Mouse (Mus musculus): ENCODE data around the gene Fga. TPM values are rescaled to one million over a fixed set of nuclear protein-coding genes. Genes with fewer than 3 reads are reported as not detected.

Gene Fga
- polyA plus RNA-seq, 1 experiment from 2014 or later: 0.09 TPM

- WGBS: 27% methylated on average over 8 of the region's 8 CpGs
- no peaks in the 10 kb centered on the region for H3K36me3 ChIP-seq (ENCODE audit: control insufficient read depth, insufficient read depth, low read length)
- no peak overlapping the region for H3K4me3 ChIP-seq (replicated peaks; ENCODE audit: low read depth, low read length)
- ATAC-seq (ENCODE audit: low FRiP score, low TSS enrichment): peak; percentile 87
- H3K9ac ChIP-seq (replicated peaks; ENCODE audit: low read length): no peak overlapping the region
- H3K4me1 ChIP-seq (ENCODE audit: control insufficient read depth, insufficient read depth, low read length): no peaks in the 10 kb centered on the region
- no peak overlapping the region for H3K27ac ChIP-seq (replicated peaks; ENCODE audit: low read depth, low read length)
- H3K27me3 ChIP-seq (ENCODE audit: control insufficient read depth, insufficient read depth, low read length): peaks cover 3% of the 10 kb centered on the region; the same call in 1 of the 2 replicates
- no peak overlapping the region for H3K4me2 ChIP-seq (ENCODE audit: low read length)
- DNase-seq: peak; percentile 95
- no peaks in the 10 kb centered on the region for H3K9me3 ChIP-seq (ENCODE audit: control insufficient read depth, low read length)
Measured at GRCm38 (mm10) chr3:82998772-82999463, 27.0 kb upstream of the Fga start.

GRCm38 (mm10) chr3:82999995-83000394 lies 25.9 kb upstream of the Fga start:
- no peak overlapping the region for H3K4me3 ChIP-seq (replicated peaks; ENCODE audit: low read depth, low read length)
- WGBS: 91% methylated on average over 9 of the region's 9 CpGs
- H3K27ac ChIP-seq (replicated peaks; ENCODE audit: low read depth, low read length): no peak overlapping the region
- ATAC-seq (ENCODE audit: low FRiP score, low TSS enrichment) (no peak), DNase-seq (no peak)
- no peaks in the 10 kb centered on the region for H3K4me1 ChIP-seq (ENCODE audit: control insufficient read depth, insufficient read depth, low read length)
- no peaks in the 10 kb centered on the region for H3K9me3 ChIP-seq (ENCODE audit: control insufficient read depth, low read length)
- peaks cover 3% of the 10 kb centered on the region; the same call in 1 of the 2 replicates for H3K27me3 ChIP-seq (ENCODE audit: control insufficient read depth, insufficient read depth, low read length)
- H3K9ac ChIP-seq (replicated peaks; ENCODE audit: low read length): no peak overlapping the region
- H3K4me2 ChIP-seq (ENCODE audit: low read length): no peak overlapping the region
- H3K36me3 ChIP-seq (ENCODE audit: control insufficient read depth, insufficient read depth, low read length): no peaks in the 10 kb centered on the region

- no peak overlapping the region for H3K4me2 ChIP-seq (ENCODE audit: low read length)
- no peak overlapping the region for H3K4me3 ChIP-seq (replicated peaks; ENCODE audit: low read depth, low read length)
- H3K27me3 ChIP-seq (ENCODE audit: control insufficient read depth, insufficient read depth, low read length): no peaks in the 10 kb centered on the region
- H3K4me1 ChIP-seq (ENCODE audit: control insufficient read depth, insufficient read depth, low read length): no peaks in the 10 kb centered on the region
- H3K36me3 ChIP-seq (ENCODE audit: control insufficient read depth, insufficient read depth, low read length): no peaks in the 10 kb centered on the region
- no peaks in the 10 kb centered on the region for H3K9me3 ChIP-seq (ENCODE audit: control insufficient read depth, low read length)
- DNase-seq (peak; percentile 68), ATAC-seq (ENCODE audit: low FRiP score, low TSS enrichment) (no peak)
- no peak overlapping the region for H3K27ac ChIP-seq (replicated peaks; ENCODE audit: low read depth, low read length)
- no peak overlapping the region for H3K9ac ChIP-seq (replicated peaks; ENCODE audit: low read length)
- WGBS: 0% methylated on average over 2 of the region's 2 CpGs
Measured at GRCm38 (mm10) chr3:83002191-83002590, 23.7 kb upstream of the Fga start.

GRCm38 (mm10) chr3:83003068-83003467 lies 22.8 kb upstream of the Fga start:
- H3K36me3 ChIP-seq (ENCODE audit: control insufficient read depth, insufficient read depth, low read length): no peaks in the 10 kb centered on the region
- DNase-seq: no peak
- ATAC-seq (ENCODE audit: low FRiP score, low TSS enrichment): no peak
- no peak overlapping the region for H3K4me2 ChIP-seq (ENCODE audit: low read length)
- no peaks in the 10 kb centered on the region for H3K9me3 ChIP-seq (ENCODE audit: control insufficient read depth, low read length)
- H3K9ac ChIP-seq (replicated peaks; ENCODE audit: low read length): no peak overlapping the region
- H3K4me1 ChIP-seq (ENCODE audit: control insufficient read depth, insufficient read depth, low read length): no peaks in the 10 kb centered on the region
- no peak overlapping the region for H3K27ac ChIP-seq (replicated peaks; ENCODE audit: low read depth, low read length)
- H3K27me3 ChIP-seq (ENCODE audit: control insufficient read depth, insufficient read depth, low read length): no peaks in the 10 kb centered on the region
- no peak overlapping the region for H3K4me3 ChIP-seq (replicated peaks; ENCODE audit: low read depth, low read length)
- 94% methylated on average over 8 of the region's 8 CpGs for WGBS

GRCm38 (mm10) chr3:83004801-83005200 lies 21.1 kb upstream of the Fga start:
- DNase-seq (no peak), ATAC-seq (ENCODE audit: low FRiP score, low TSS enrichment) (no peak)
- H3K9ac ChIP-seq (replicated peaks; ENCODE audit: low read length): no peak overlapping the region

GRCm38 (mm10) chr3:83007557-83007956 lies 18.3 kb upstream of the Fga start, which contains the start of gene Fgg:
Gene Fgg (plus strand): TSS chr3:83007724.
- Histone ChIP-seq H3K9ac (replicated peaks; ENCODE audit: low read length) (no peak within 1 kb of the TSS), H3K9me3 (ENCODE audit: control insufficient read depth, low read length) (no peaks in the 10 kb centered on the region), H3K27me3 (ENCODE audit: control insufficient read depth, insufficient read depth, low read length) (no peaks in the 10 kb centered on the region), H3K4me1 (ENCODE audit: control insufficient read depth, insufficient read depth, low read length) (no peaks in the 10 kb centered on the region), H3K36me3 (ENCODE audit: control insufficient read depth, insufficient read depth, low read length) (no peaks in the 10 kb centered on the region), H3K4me3 (replicated peaks; ENCODE audit: low read depth, low read length) (no peak within 1 kb of the TSS), H3K4me2 (ENCODE audit: low read length) (no peak within 1 kb of the TSS), H3K27ac (replicated peaks; ENCODE audit: low read depth, low read length) (no peak within 1 kb of the TSS)
- 51% methylated on average over 7 of the region's 7 CpGs for WGBS
- ATAC-seq (ENCODE audit: low FRiP score, low TSS enrichment): no peak
- no peak for DNase-seq

More at GRCm38 (mm10) chr3:83004801-83005200, 21.1 kb upstream of the Fga start:
- Histone ChIP-seq H3K27ac (replicated peaks; ENCODE audit: low read depth, low read length) (no peak overlapping the region), H3K4me3 (replicated peaks; ENCODE audit: low read depth, low read length) (no peak overlapping the region), H3K36me3 (ENCODE audit: control insufficient read depth, insufficient read depth, low read length) (no peaks in the 10 kb centered on the region), H3K27me3 (ENCODE audit: control insufficient read depth, insufficient read depth, low read length) (no peaks in the 10 kb centered on the region), H3K9me3 (ENCODE audit: control insufficient read depth, low read length) (no peaks in the 10 kb centered on the region), H3K4me1 (ENCODE audit: control insufficient read depth, insufficient read depth, low read length) (no peaks in the 10 kb centered on the region), H3K4me2 (ENCODE audit: low read length) (no peak overlapping the region)
- WGBS: 93% methylated on average over 7 of the region's 7 CpGs

- Histone ChIP-seq H3K27me3 (ENCODE audit: control insufficient read depth, insufficient read depth, low read length) (no peaks in the 10 kb centered on the region), H3K4me1 (ENCODE audit: control insufficient read depth, insufficient read depth, low read length) (no peaks in the 10 kb centered on the region), H3K4me3 (replicated peaks; ENCODE audit: low read depth, low read length) (no peak overlapping the region), H3K27ac (replicated peaks; ENCODE audit: low read depth, low read length) (no peak overlapping the region), H3K9me3 (ENCODE audit: control insufficient read depth, low read length) (no peaks in the 10 kb centered on the region), H3K4me2 (ENCODE audit: low read length) (no peak overlapping the region), H3K36me3 (ENCODE audit: control insufficient read depth, insufficient read depth, low read length) (no peaks in the 10 kb centered on the region), H3K9ac (replicated peaks; ENCODE audit: low read length) (no peak overlapping the region)
- WGBS: 83% methylated on average over 11 of the region's 11 CpGs
- ATAC-seq (ENCODE audit: low FRiP score, low TSS enrichment) (no peak), DNase-seq (no peak)
Measured at GRCm38 (mm10) chr3:83010291-83010690, 15.6 kb upstream of the Fga start.

- ATAC-seq (ENCODE audit: low FRiP score, low TSS enrichment): no peak
- no peaks in the 10 kb centered on the region for H3K4me1 ChIP-seq (ENCODE audit: control insufficient read depth, insufficient read depth, low read length)
Measured at GRCm38 (mm10) chr3:83011136-83011535, 14.7 kb upstream of the Fga start.

GRCm38 (mm10) chr3:83011565-83011964 lies 14.3 kb upstream of the Fga start:
- DNase-seq: peak; percentile 17
- 67% methylated on average over 4 of the region's 4 CpGs for WGBS
- no peaks in the 10 kb centered on the region for H3K4me1 ChIP-seq (ENCODE audit: control insufficient read depth, insufficient read depth, low read length)

More at GRCm38 (mm10) chr3:83011136-83011535, 14.7 kb upstream of the Fga start:
- 93% methylated on average over 4 of the region's 4 CpGs for WGBS
- no peak overlapping the region for H3K27ac ChIP-seq (replicated peaks; ENCODE audit: low read depth, low read length)
- H3K9ac ChIP-seq (replicated peaks; ENCODE audit: low read length): no peak overlapping the region
- no peak overlapping the region for H3K4me2 ChIP-seq (ENCODE audit: low read length)
- H3K4me3 ChIP-seq (replicated peaks; ENCODE audit: low read depth, low read length): no peak overlapping the region
- no peaks in the 10 kb centered on the region for H3K9me3 ChIP-seq (ENCODE audit: control insufficient read depth, low read length)
- no peak for DNase-seq
- no peaks in the 10 kb centered on the region for H3K27me3 ChIP-seq (ENCODE audit: control insufficient read depth, insufficient read depth, low read length)
- no peaks in the 10 kb centered on the region for H3K36me3 ChIP-seq (ENCODE audit: control insufficient read depth, insufficient read depth, low read length)

More at GRCm38 (mm10) chr3:83011565-83011964, 14.3 kb upstream of the Fga start:
- Histone ChIP-seq H3K4me2 (ENCODE audit: low read length) (no peak overlapping the region), H3K27ac (replicated peaks; ENCODE audit: low read depth, low read length) (0 out of 2 replicates have a peak overlapping the region, but pooled peaks have one; percentile 20), H3K36me3 (ENCODE audit: control insufficient read depth, insufficient read depth, low read length) (no peaks in the 10 kb centered on the region), H3K4me3 (replicated peaks; ENCODE audit: low read depth, low read length) (no peak overlapping the region), H3K9ac (replicated peaks; ENCODE audit: low read length) (no peak overlapping the region), H3K27me3 (ENCODE audit: control insufficient read depth, insufficient read depth, low read length) (no peaks in the 10 kb centered on the region), H3K9me3 (ENCODE audit: control insufficient read depth, low read length) (no peaks in the 10 kb centered on the region)
- ATAC-seq (ENCODE audit: low FRiP score, low TSS enrichment): no peak

Data from midbrain, embryonic 14.5 days (tissue).